Mouse (Mus musculus) lung, postnatal 0 days (tissue): Measurements from ENCODE around the gene Gna11. TPM values are rescaled to one million over a fixed set of nuclear protein-coding genes. Genes with fewer than 3 reads are reported as not detected.

Experiments used
- ATAC-seq: fragments of 200-750 bp; cut with Nextera tagmentation; 2 replicates; pipeline ENCODE4 v1.8.0; 2017; ENCODE audit warnings: moderate library complexity
- DNase-seq: peaks from one replicate; pipeline ENCODE4 v3.0.0-alpha.2; 2016; ENCODE audit warnings: low spot score
- H3K27ac ChIP-seq: fragments of 300-500 bp; sonication (generic); 2 replicates; pipeline ENCODE4 v1.5.1; 2014; ENCODE audit warnings: antibody characterized with exemption, mild to moderate bottlenecking, low read length, mixed read lengths
- H3K27me3 ChIP-seq: fragments of 300-500 bp; sonication (generic); replicated peaks from 2 replicates; pipeline ENCODE4 v1.6.1; 2014; ENCODE audit warnings: low read length, mixed read lengths; ENCODE audit not compliant: insufficient read depth
- H3K36me3 ChIP-seq: fragments of 300-500 bp; sonication (generic); 2 replicates; pipeline ENCODE4 v1.6.1; 2014; ENCODE audit warnings: low read length, mixed read lengths; ENCODE audit not compliant: insufficient read depth
- H3K4me1 ChIP-seq: fragments of 300-500 bp; sonication (generic); 2 replicates; pipeline ENCODE4 v1.6.1; 2014; ENCODE audit warnings: antibody characterized with exemption, low read depth, low read length, mixed read lengths; ENCODE audit not compliant: insufficient read depth
- H3K4me2 ChIP-seq: fragments of 300-500 bp; sonication (generic); replicated peaks from 2 replicates; pipeline ENCODE4 v1.6.1; 2014; ENCODE audit warnings: low read depth, mild to moderate bottlenecking, low read length, moderate library complexity, mixed read lengths
- H3K4me3 ChIP-seq: fragments of 300-500 bp; sonication (generic); 2 replicates; pipeline ENCODE4 v1.5.1; 2014; ENCODE audit warnings: low read depth, low read length
- H3K9ac ChIP-seq: fragments of 300-500 bp; sonication (generic); replicated peaks from 2 replicates; pipeline ENCODE4 v1.6.1; 2014; ENCODE audit warnings: low read depth, mild to moderate bottlenecking
- H3K9me3 ChIP-seq: fragments of 300-500 bp; sonication (generic); 2 replicates; pipeline ENCODE4 v1.6.1; 2016; ENCODE audit warnings: low read length, mixed read lengths
- CTCF ChIP-seq: IDR thresholded peaks from 2 replicates; pipeline ENCODE4 v1.5.1; 2016; ENCODE audit warnings: antibody characterized with exemption, mild to moderate bottlenecking
- EP300 ChIP-seq: IDR thresholded peaks from 2 replicates; pipeline ENCODE4 v1.6.1; 2016; ENCODE audit warnings: antibody characterized with exemption, mild to moderate bottlenecking, control low read depth
- WGBS: fragments of 180-500 bp; shearing (Covaris S2); extraction: QIAGEN DNeasy Blood & Tissue Kit; methylation state at CpG from one replicate; pipeline ENCODE4 v1.1.7; 2014; 5-methylcytosine and 5-hydroxymethylcytosine counted together
- polyA plus RNA-seq: library from polyadenylated mRNA; unstranded; fragments of >200 nt; fragmentation: Nextera tagmentation; extraction: Ambion mirVana; gene quantifications from 2 replicates; pipeline ENCODE4 v1.2.1, GENCODE M21; 2015

Gna11 gene
- polyA plus RNA-seq: 62.5 and 63.2 TPM in 2 replicates

- ATAC-seq (peak; percentile 97), DNase-seq (peak; percentile 99)
- Histone ChIP-seq H3K9me3 (no peaks in the 10 kb centered on the region), H3K27me3 (no peaks in the 10 kb centered on the region), H3K27ac (peak within 1 kb of the TSS; percentile 48), H3K4me3 (peak within 1 kb of the TSS; percentile 82), H3K36me3 (no peaks in the 10 kb centered on the region), H3K4me2 (peak within 1 kb of the TSS; percentile 96), H3K9ac (peak within 1 kb of the TSS; percentile 82), H3K4me1 (peaks cover 23% of the 10 kb centered on the region; the same call in 1 of the 2 replicates)
- WGBS: under 1% methylated on average over 51 of the region's 59 CpGs
- TF ChIP-seq CTCF: no peak
- no peak for TF ChIP-seq EP300
Observed at GRCm38 (mm10) chr10:81545161-81545747, at the start of gene Gna11. TSS of gene Gna11 (minus strand) at chr10:81545190.

DNA sequence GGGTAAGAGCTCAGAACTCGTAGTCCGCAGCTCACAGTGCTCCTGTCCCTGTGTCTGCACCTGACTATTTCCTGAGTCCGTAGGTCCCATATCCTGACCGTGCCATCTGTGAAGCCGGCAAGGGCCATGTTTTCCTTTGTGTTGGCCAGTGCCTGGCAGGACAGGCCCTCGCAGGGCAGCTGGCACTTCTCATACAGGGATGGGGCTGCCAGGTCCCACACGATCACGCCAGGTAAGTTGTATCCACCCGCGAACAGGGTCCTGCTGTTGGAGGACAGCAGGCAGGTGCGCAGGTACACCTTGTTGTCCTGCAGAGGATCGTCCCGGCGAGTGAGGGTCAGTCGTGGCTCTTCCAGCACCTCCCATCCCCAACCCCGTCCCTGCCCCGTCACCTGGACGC, 48.9 kb upstream of the Gna11 start:
- H3K4me1 ChIP-seq: peaks cover 5% of the 10 kb centered on the region; the same call in 1 of the 2 replicates
- H3K9me3 ChIP-seq: no peaks in the 10 kb centered on the region
- no peak for DNase-seq
- no peaks in the 10 kb centered on the region for H3K36me3 ChIP-seq
- no peak overlapping the region for H3K4me2 ChIP-seq
- no peak overlapping the region for H3K4me3 ChIP-seq
- no peak for ATAC-seq
- 67% methylated on average over 18 of the region's 18 CpGs for WGBS
- no peak overlapping the region for H3K27ac ChIP-seq
- no peak for TF ChIP-seq CTCF
- TF ChIP-seq EP300: no peak
- H3K9ac ChIP-seq: no peak overlapping the region
- no peaks in the 10 kb centered on the region for H3K27me3 ChIP-seq

DNA sequence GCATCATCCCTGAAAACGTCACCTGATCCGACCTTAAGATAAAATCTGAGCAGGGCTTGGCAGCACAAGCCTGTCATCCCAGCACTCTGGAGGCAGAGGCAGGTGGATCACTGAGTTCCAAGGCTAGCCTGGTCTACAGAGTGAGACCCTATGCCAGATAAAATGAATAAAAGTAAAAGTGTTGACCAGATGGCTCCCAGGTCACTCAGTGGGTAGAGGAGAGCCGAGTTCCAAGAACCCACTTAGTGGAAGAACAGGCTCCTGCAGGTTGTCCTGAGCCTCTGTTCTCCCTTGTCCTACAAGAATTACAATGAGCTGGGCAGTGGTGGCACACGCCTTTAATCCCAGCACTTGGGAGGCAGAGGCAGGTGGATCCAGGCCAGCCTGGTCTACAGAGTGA, 48.2 kb upstream of the Gna11 start:
- no peak for DNase-seq
- Histone ChIP-seq H3K36me3 (no peaks in the 10 kb centered on the region), H3K27me3 (no peaks in the 10 kb centered on the region), H3K9ac (no peak overlapping the region), H3K9me3 (no peaks in the 10 kb centered on the region), H3K4me3 (no peak overlapping the region), H3K4me1 (peaks cover 5% of the 10 kb centered on the region; the same call in 1 of the 2 replicates), H3K4me2 (no peak overlapping the region), H3K27ac (no peak overlapping the region)
- TF ChIP-seq EP300: no peak
- no peak for TF ChIP-seq CTCF
- no peak for ATAC-seq
- 60% methylated on average over 4 of the region's 4 CpGs for WGBS

DNA sequence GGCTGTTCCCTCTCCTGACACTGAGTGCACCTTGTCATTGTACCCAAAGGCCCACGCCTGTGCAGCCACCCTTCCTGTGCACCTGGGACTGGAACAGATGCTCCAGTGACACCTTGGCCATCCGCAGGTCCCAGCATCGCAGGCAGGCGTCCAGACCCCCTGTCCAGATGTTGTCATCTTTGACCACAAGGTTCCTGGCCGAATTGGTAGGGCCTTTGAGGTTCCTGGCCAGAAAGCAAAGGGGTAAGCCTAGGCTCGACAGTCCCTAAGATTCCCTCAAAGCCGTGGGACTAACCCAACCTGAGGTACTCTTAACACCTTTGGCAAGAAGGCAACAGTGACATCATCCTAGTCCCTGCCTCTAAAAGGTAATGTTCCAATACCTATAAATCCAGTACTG, 47.6 kb upstream of the Gna11 start:
- no peak for ATAC-seq
- TF ChIP-seq CTCF (no peak), EP300 (no peak)
- H3K9me3 ChIP-seq: no peaks in the 10 kb centered on the region
- no peak overlapping the region for H3K27ac ChIP-seq
- DNase-seq: no peak
- no peak overlapping the region for H3K9ac ChIP-seq
- 74% methylated on average over 7 of the region's 7 CpGs for WGBS
- no peak overlapping the region for H3K4me3 ChIP-seq
- H3K27me3 ChIP-seq: no peaks in the 10 kb centered on the region
- H3K4me1 ChIP-seq: peaks cover 5% of the 10 kb centered on the region; the same call in 1 of the 2 replicates
- H3K4me2 ChIP-seq: no peak overlapping the region
- peaks cover 1% of the 10 kb centered on the region; the same call in 1 of the 2 replicates for H3K36me3 ChIP-seq

DNA sequence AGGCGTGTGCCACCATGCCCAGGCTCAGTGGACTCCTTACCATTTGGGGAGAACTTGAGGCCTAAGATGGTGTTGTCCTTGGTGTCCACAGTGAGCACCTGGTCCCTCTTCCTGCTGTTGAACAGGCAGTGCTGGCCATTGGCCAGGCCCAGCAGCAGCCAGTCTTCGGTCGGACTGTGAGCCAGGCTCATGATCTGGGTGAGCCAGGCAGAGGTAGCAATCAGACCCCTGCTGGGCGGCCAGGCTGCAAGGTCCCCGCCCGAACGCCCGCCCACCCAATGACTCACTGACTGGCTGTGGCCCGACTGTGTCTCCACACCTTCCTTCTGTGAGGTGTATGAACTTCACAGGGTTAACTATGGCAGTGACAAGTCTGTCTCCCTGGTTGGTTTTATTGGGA, 46.9 kb upstream of the Gna11 start:
- Histone ChIP-seq H3K36me3 (peaks cover 5% of the 10 kb centered on the region; the same call in 1 of the 2 replicates), H3K9me3 (no peaks in the 10 kb centered on the region), H3K4me3 (no peak overlapping the region), H3K9ac (no peak overlapping the region), H3K4me2 (no peak overlapping the region), H3K27ac (no peak overlapping the region), H3K4me1 (peaks cover 5% of the 10 kb centered on the region; the same call in 1 of the 2 replicates), H3K27me3 (no peaks in the 10 kb centered on the region)
- ATAC-seq (no peak), DNase-seq (no peak)
- TF ChIP-seq EP300: no peak
- TF ChIP-seq CTCF: no peak
- 58% methylated on average over 9 of the region's 9 CpGs for WGBS

DNA sequence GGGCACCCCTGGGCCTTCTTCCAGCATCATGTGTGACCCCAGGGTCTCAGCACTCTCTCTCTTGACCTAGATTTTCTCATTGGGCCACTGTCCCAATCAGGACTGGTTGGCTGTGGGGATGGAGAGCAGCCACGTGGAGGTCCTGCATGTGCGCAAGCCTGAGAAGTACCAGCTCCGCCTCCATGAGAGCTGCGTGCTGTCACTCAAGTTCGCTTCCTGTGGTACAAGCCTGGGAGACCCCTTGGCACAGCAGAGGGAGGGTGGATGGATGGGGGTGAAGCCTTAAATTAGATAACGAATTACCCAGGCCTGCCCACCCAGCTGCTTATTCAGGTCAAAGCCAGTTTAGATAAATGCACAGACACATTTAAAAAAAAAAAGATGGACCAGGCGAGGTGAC, 43.7 kb upstream of the Gna11 start:
- Histone ChIP-seq H3K27ac (no peak overlapping the region), H3K27me3 (no peaks in the 10 kb centered on the region), H3K4me1 (no peaks in the 10 kb centered on the region), H3K9me3 (no peaks in the 10 kb centered on the region), H3K9ac (no peak overlapping the region), H3K36me3 (peaks cover 5% of the 10 kb centered on the region; the same call in 1 of the 2 replicates), H3K4me3 (no peak overlapping the region), H3K4me2 (no peak overlapping the region)
- WGBS: 67% methylated on average over 7 of the region's 7 CpGs
- DNase-seq (no peak), ATAC-seq (no peak)
- TF ChIP-seq EP300 (no peak), CTCF (no peak)
